In genomic region chr7:67536588-67537372, GRCm38 (mm10) we compare ENCODE assay signal across 18 mouse cellular contexts.
DNase-seq lines count a peak whose midpoint lies in the region; ATAC-seq and TF ChIP-seq lines count a peak whose summit lies in the region.
"Had no signal": no experiment of that assay in that cellular context is flagged by ENCODE, and none has a peak within 500 bp of the region (broad histone marks: within the 10 kb centered on the region; RNA-seq: fewer than 3 reads in every experiment).

No protein-coding gene starts in this region.

- no peaks in the 10 kb centered on the region for H3K36me3 ChIP-seq in midbrain, embryonic 14.5 days (ENCODE audit: control insufficient read depth, insufficient read depth, low read length)
- H3K36me3 ChIP-seq: G1E; hindbrain, embryonic 12.5 days; intestine, embryonic 15.5 days; kidney, embryonic 15.5 days; midbrain, embryonic 13.5 days; stomach, embryonic 15.5 days had no signal

- no peak for ATAC-seq in midbrain, embryonic 14.5 days (ENCODE audit: low FRiP score, low TSS enrichment)
- no peak for ATAC-seq in inflammation-experienced regulatory T-cells, adult 6 months
- ATAC-seq: CD4-positive, CD25-positive, alpha-beta regulatory T cell, adult 4 months; intestine, embryonic 15.5 days; midbrain, embryonic 13.5 days had no signal

- H3K4me3 ChIP-seq in gastrocnemius, adult 2 months, result no peak overlapping the region
- no peak overlapping the region for H3K4me3 ChIP-seq in midbrain, embryonic 14.5 days (replicated peaks; ENCODE audit: low read depth, low read length)
- H3K4me3 ChIP-seq: hindbrain, embryonic 12.5 days; intestine, embryonic 15.5 days; kidney, embryonic 15.5 days; left cerebral cortex, adult 2 months; midbrain, embryonic 13.5 days; stomach, embryonic 15.5 days had no signal

- 79% methylated on average over 11 of the region's 11 CpGs for WGBS in midbrain, embryonic 14.5 days

- no peak for TF ChIP-seq CTCF in gastrocnemius, adult 2 months (IDR thresholded peaks at IDR 0.05)

- no peak overlapping the region for H3K9ac ChIP-seq in midbrain, embryonic 14.5 days (replicated peaks; ENCODE audit: low read length)
- H3K9ac ChIP-seq: hindbrain, embryonic 12.5 days; intestine, embryonic 15.5 days; kidney, embryonic 15.5 days; liver, embryonic 14.5 days; midbrain, embryonic 13.5 days; stomach, embryonic 15.5 days had no signal

- H3K27me3 ChIP-seq in midbrain, embryonic 14.5 days (ENCODE audit: control insufficient read depth, insufficient read depth, low read length), result no peaks in the 10 kb centered on the region
- H3K27me3 ChIP-seq: hindbrain, embryonic 12.5 days; intestine, embryonic 15.5 days; kidney, embryonic 15.5 days; midbrain, embryonic 13.5 days; stomach, embryonic 15.5 days had no signal

- intact Hi-C loops in gastrocnemius, adult 2 months (cut with DNase I), result no loop called here
- intact Hi-C loops in gastrocnemius, postnatal 36 days (cut with DNase I), result no loop called here

- H3K4me2 ChIP-seq in midbrain, embryonic 14.5 days (ENCODE audit: low read length), result no peak overlapping the region
- H3K4me2 ChIP-seq: hindbrain, embryonic 12.5 days; intestine, embryonic 15.5 days; kidney, embryonic 15.5 days; midbrain, embryonic 13.5 days; stomach, embryonic 15.5 days had no signal

- DNase-seq in gastrocnemius, adult 2 months, result peak; percentile 38
- DNase-seq in gastrocnemius, postnatal 36 days, result no peak
- DNase-seq in right cerebral cortex, adult 2 months (ENCODE audit: low spot score in 2 of 2), result peak; percentile 28 to 40
- no peak for DNase-seq in right cerebral cortex, postnatal 4 days
- DNase-seq in adrenal gland, postnatal 25 days, result peak; percentile 46
- no peak for DNase-seq in midbrain, embryonic 14.5 days
- no peak for DNase-seq in cerebellum, adult 11 months
- DNase-seq: thymus, postnatal 14 days had no signal

- H3K27ac ChIP-seq in gastrocnemius, adult 2 months, result no peak overlapping the region
- H3K27ac ChIP-seq in midbrain, embryonic 14.5 days (replicated peaks; ENCODE audit: low read depth, low read length), result no peak overlapping the region
- H3K27ac ChIP-seq: hindbrain, embryonic 12.5 days; intestine, embryonic 15.5 days; kidney, embryonic 15.5 days; left cerebral cortex, adult 2 months; liver, embryonic 14.5 days; midbrain, embryonic 13.5 days; stomach, embryonic 15.5 days had no signal

- H3K9me3 ChIP-seq in midbrain, embryonic 14.5 days (ENCODE audit: control insufficient read depth, low read length), result no peaks in the 10 kb centered on the region
- H3K9me3 ChIP-seq: G1E; hindbrain, embryonic 12.5 days; intestine, embryonic 15.5 days; kidney, embryonic 15.5 days; midbrain, embryonic 13.5 days; stomach, embryonic 15.5 days had no signal

- H3K4me1 ChIP-seq in midbrain, embryonic 14.5 days (ENCODE audit: control insufficient read depth, insufficient read depth, low read length), result no peaks in the 10 kb centered on the region
- H3K4me1 ChIP-seq: intestine, embryonic 15.5 days; kidney, embryonic 15.5 days; midbrain, embryonic 13.5 days; stomach, embryonic 15.5 days had no signal

Comparison
In these comparisons a context has a peak if more than half of its experiments do, and no peak if none do; other contexts are left out.
1. DNase-seq: peak in gastrocnemius, adult 2 months (single experiment), right cerebral cortex, adult 2 months (2 of 2) and adrenal gland, postnatal 25 days (single experiment); none in gastrocnemius, postnatal 36 days (0 of 2), right cerebral cortex, postnatal 4 days (single experiment), midbrain, embryonic 14.5 days (single experiment) and cerebellum, adult 11 months (single experiment).